Mouse (Mus musculus): Measurements from ENCODE around the gene Ccdc9b.

DNA sequence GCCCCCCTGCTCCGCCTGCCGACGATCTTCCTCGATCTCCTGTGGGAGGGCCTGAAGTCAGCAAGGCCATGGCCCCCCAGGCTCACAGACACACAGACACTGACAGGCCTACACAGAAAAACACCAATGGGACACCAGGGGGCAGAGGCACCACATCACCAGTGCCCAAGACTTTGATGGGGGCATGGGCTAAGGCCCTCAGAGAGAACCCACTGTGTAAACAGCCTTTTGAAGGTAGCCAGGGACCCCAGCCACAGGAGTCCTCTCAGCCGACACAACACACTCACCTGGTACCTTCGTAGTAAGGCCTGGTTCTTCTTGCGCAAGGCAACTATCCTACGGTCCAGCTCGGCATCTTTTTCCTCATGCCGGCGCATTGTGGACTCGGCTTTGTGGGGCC is 1.1 kb downstream of the Ccdc9b start:
- TF ChIP-seq POLR2A (IDR thresholded peaks at IDR 0.05; ENCODE audit: low read depth, low read length), result no peak
- TF ChIP-seq CTCF (IDR thresholded peaks at IDR 0.05; ENCODE audit: extremely low read depth, insufficient read length, insufficient replicate concordance, low read depth, low read length), result no peak

Measured in small intestine, adult 2 months (tissue).